Mouse (Mus musculus) kidney, embryonic 16.5 days (tissue): ENCODE measurements around the gene Lect2. TPM values are rescaled to one million over a fixed set of nuclear protein-coding genes. Genes with fewer than 3 reads are reported as not detected.

Experiments used
- ATAC-seq: fragments of 200-750 bp; cut with Nextera tagmentation; 2 replicates; pipeline ENCODE4 v1.8.0; 2017; ENCODE audit warnings: moderate TSS enrichment; ENCODE audit not compliant: low FRiP score, low TSS enrichment
- H3K27ac ChIP-seq: fragments of 300-500 bp; sonication (generic); 2 replicates; pipeline ENCODE4 v1.5.1; 2014; ENCODE audit warnings: low read length
- H3K27me3 ChIP-seq: fragments of 300-500 bp; sonication (generic); 2 replicates; pipeline ENCODE4 v1.6.1; 2014; ENCODE audit warnings: low read length, control low read depth, mixed read lengths; ENCODE audit not compliant: insufficient read depth
- H3K36me3 ChIP-seq: fragments of 300-500 bp; sonication (generic); 2 replicates; pipeline ENCODE4 v1.6.1; 2014; ENCODE audit warnings: low read length, control low read depth, mixed read lengths; ENCODE audit not compliant: insufficient read depth
- H3K4me1 ChIP-seq: fragments of 300-500 bp; sonication (generic); 2 replicates; pipeline ENCODE4 v1.6.1; 2014; ENCODE audit warnings: low read length, control low read depth, mixed read lengths; ENCODE audit not compliant: insufficient read depth
- H3K4me2 ChIP-seq: fragments of 300-500 bp; sonication (generic); replicated peaks from 2 replicates; pipeline ENCODE4 v1.6.1; 2014; ENCODE audit warnings: low read depth, low read length
- H3K4me3 ChIP-seq: fragments of 300-500 bp; sonication (generic); 2 replicates; pipeline ENCODE4 v1.5.1; 2014; ENCODE audit warnings: mild to moderate bottlenecking, low read length
- H3K9ac ChIP-seq: fragments of 300-500 bp; sonication (generic); replicated peaks from 2 replicates; pipeline ENCODE4 v1.6.1; 2014; ENCODE audit warnings: low read length
- H3K9me3 ChIP-seq: fragments of 300-500 bp; sonication (generic); 2 replicates; pipeline ENCODE4 v1.6.1; 2016; ENCODE audit warnings: low read length, control low read depth
- WGBS: fragments of 180-500 bp; shearing (Covaris S2); extraction: QIAGEN DNeasy Blood & Tissue Kit; methylation state at CpG from one replicate; pipeline ENCODE4 v1.1.7; 2014; 5-methylcytosine and 5-hydroxymethylcytosine counted together
- polyA plus RNA-seq: library from polyadenylated mRNA; unstranded; fragments of >200 nt; fragmentation: Nextera tagmentation; extraction: Ambion mirVana; gene quantifications from 2 replicates; pipeline ENCODE4 v1.2.1, GENCODE M21; 2015

Lect2 gene
- 1.1 and 1.2 TPM in 2 replicates for polyA plus RNA-seq

GRCm38 (mm10) chr13:56548401-56548800 is at the start of gene Lect2:
Lect2 (minus strand) TSS chr13:56548502.
- no peak for ATAC-seq
- H3K27ac ChIP-seq, result no peak within 1 kb of the TSS
- peaks cover 9% of the 10 kb centered on the region for H3K4me1 ChIP-seq
- no peak within 1 kb of the TSS for H3K4me2 ChIP-seq
- no peak within 1 kb of the TSS for H3K9ac ChIP-seq
- H3K36me3 ChIP-seq, result no peaks in the 10 kb centered on the region
- H3K27me3 ChIP-seq, result no peaks in the 10 kb centered on the region
- H3K9me3 ChIP-seq, result no peaks in the 10 kb centered on the region
- H3K4me3 ChIP-seq, result no peak within 1 kb of the TSS
- 44% methylated on average over 9 of the region's 9 CpGs for WGBS

GRCm38 (mm10) chr13:56597296-56597695 is 49.0 kb upstream of the Lect2 start:
- Histone ChIP-seq H3K9me3 (no peaks in the 10 kb centered on the region), H3K27ac (peak overlapping the region; percentile 62), H3K9ac (no peak overlapping the region), H3K4me2 (no peak overlapping the region), H3K27me3 (no peaks in the 10 kb centered on the region), H3K36me3 (no peaks in the 10 kb centered on the region), H3K4me3 (no peak overlapping the region), H3K4me1 (peaks cover 38% of the 10 kb centered on the region)
- ATAC-seq, result no peak
- 81% methylated on average over 4 of the region's 4 CpGs for WGBS

GRCm38 (mm10) chr13:56595246-56595645 is 46.9 kb upstream of the Lect2 start:
- WGBS, result 68% methylated on average over 8 of the region's 8 CpGs
- Histone ChIP-seq H3K36me3 (no peaks in the 10 kb centered on the region), H3K9ac (no peak overlapping the region), H3K4me1 (peaks cover 25% of the 10 kb centered on the region), H3K4me2 (no peak overlapping the region), H3K27ac (no peak overlapping the region), H3K4me3 (no peak overlapping the region), H3K9me3 (no peaks in the 10 kb centered on the region), H3K27me3 (no peaks in the 10 kb centered on the region)
- ATAC-seq, result no peak

GRCm38 (mm10) chr13:56593961-56594391 is 45.7 kb upstream of the Lect2 start:
- no peak overlapping the region for H3K9ac ChIP-seq
- H3K4me1 ChIP-seq, result peaks cover 30% of the 10 kb centered on the region
- no peak overlapping the region for H3K27ac ChIP-seq
- H3K36me3 ChIP-seq, result no peaks in the 10 kb centered on the region
- ATAC-seq, result no peak
- no peaks in the 10 kb centered on the region for H3K27me3 ChIP-seq
- no peaks in the 10 kb centered on the region for H3K9me3 ChIP-seq
- H3K4me3 ChIP-seq, result no peak overlapping the region
- H3K4me2 ChIP-seq, result no peak overlapping the region
- WGBS, result 57% methylated on average over 7 of the region's 7 CpGs

GRCm38 (mm10) chr13:56593196-56593595 is 44.9 kb upstream of the Lect2 start:
- no peak overlapping the region for H3K4me2 ChIP-seq
- H3K36me3 ChIP-seq, result no peaks in the 10 kb centered on the region
- peaks cover 36% of the 10 kb centered on the region for H3K4me1 ChIP-seq
- no peaks in the 10 kb centered on the region for H3K27me3 ChIP-seq
- H3K9ac ChIP-seq, result no peak overlapping the region
- H3K27ac ChIP-seq, result no peak overlapping the region
- ATAC-seq, result no peak
- H3K9me3 ChIP-seq, result no peaks in the 10 kb centered on the region
- H3K4me3 ChIP-seq, result no peak overlapping the region
- WGBS, result 81% methylated on average over 5 of the region's 5 CpGs

- no peak for ATAC-seq
- 56% methylated on average over 2 of the region's 2 CpGs for WGBS
- Histone ChIP-seq H3K27ac (no peak overlapping the region), H3K4me1 (peaks cover 28% of the 10 kb centered on the region), H3K4me2 (no peak overlapping the region), H3K9ac (no peak overlapping the region), H3K27me3 (no peaks in the 10 kb centered on the region), H3K9me3 (no peaks in the 10 kb centered on the region), H3K4me3 (no peak overlapping the region), H3K36me3 (no peaks in the 10 kb centered on the region)
Measured at GRCm38 (mm10) chr13:56591939-56592338, 43.6 kb upstream of the Lect2 start.

- Histone ChIP-seq H3K4me1 (peaks cover 27% of the 10 kb centered on the region), H3K9me3 (no peaks in the 10 kb centered on the region), H3K36me3 (no peaks in the 10 kb centered on the region), H3K4me2 (no peak overlapping the region), H3K27ac (no peak overlapping the region), H3K4me3 (no peak overlapping the region), H3K9ac (no peak overlapping the region), H3K27me3 (no peaks in the 10 kb centered on the region)
- WGBS, result 81% methylated on average over 8 of the region's 8 CpGs
- ATAC-seq, result no peak
Measured at GRCm38 (mm10) chr13:56591191-56591590, 42.9 kb upstream of the Lect2 start.

GRCm38 (mm10) chr13:56590202-56590601 is 41.9 kb upstream of the Lect2 start:
- no peak for ATAC-seq
- Histone ChIP-seq H3K4me1 (peaks cover 29% of the 10 kb centered on the region), H3K27me3 (no peaks in the 10 kb centered on the region), H3K9ac (no peak overlapping the region), H3K36me3 (no peaks in the 10 kb centered on the region), H3K4me2 (no peak overlapping the region), H3K27ac (no peak overlapping the region), H3K9me3 (no peaks in the 10 kb centered on the region), H3K4me3 (no peak overlapping the region)
- 59% methylated on average over 5 of the region's 5 CpGs for WGBS

- H3K27me3 ChIP-seq, result no peaks in the 10 kb centered on the region
- WGBS, result 59% methylated on average over 14 of the region's 14 CpGs
- H3K9ac ChIP-seq, result no peak overlapping the region
- H3K36me3 ChIP-seq, result no peaks in the 10 kb centered on the region
- H3K4me2 ChIP-seq, result no peak overlapping the region
- H3K9me3 ChIP-seq, result no peaks in the 10 kb centered on the region
- H3K4me3 ChIP-seq, result no peak overlapping the region
- ATAC-seq, result no peak
- no peak overlapping the region for H3K27ac ChIP-seq
- H3K4me1 ChIP-seq, result peaks cover 29% of the 10 kb centered on the region
Measured at GRCm38 (mm10) chr13:56588454-56589117, 40.3 kb upstream of the Lect2 start.

GRCm38 (mm10) chr13:56586046-56586445 is 37.7 kb upstream of the Lect2 start:
- no peak for ATAC-seq
- no peak overlapping the region for H3K27ac ChIP-seq
- no peaks in the 10 kb centered on the region for H3K9me3 ChIP-seq
- no peak overlapping the region for H3K4me3 ChIP-seq
- H3K4me1 ChIP-seq, result peaks cover 50% of the 10 kb centered on the region
- 41% methylated on average over 3 of the region's 3 CpGs for WGBS
- no peak overlapping the region for H3K9ac ChIP-seq
- no peaks in the 10 kb centered on the region for H3K27me3 ChIP-seq
- H3K4me2 ChIP-seq, result no peak overlapping the region
- no peaks in the 10 kb centered on the region for H3K36me3 ChIP-seq
